Mouse (Mus musculus) spleen, adult 2 months (tissue): ENCODE results near the gene Ak1.

Experiments used
- CTCF ChIP-seq: fragments of 200-500 bp; IDR thresholded peaks from 2 replicates; pipeline ENCODE4 v1.5.1; 2011; ENCODE audit warnings: mild to moderate bottlenecking, inconsistent platforms; ENCODE audit not compliant: insufficient read depth, insufficient read length, insufficient replicate concordance; ENCODE audit errors: extremely low read depth
- POLR2A ChIP-seq: fragments of 200-500 bp; IDR thresholded peaks from 2 replicates; pipeline ENCODE4 v1.6.1; 2011; ENCODE audit warnings: low read depth, low read length, inconsistent platforms

- TF ChIP-seq CTCF: no peak
- TF ChIP-seq POLR2A: no peak
These were observed 51.8 kb downstream of the Ak1 start for GRCm38 (mm10) chr2:32673176-32673917.
